Mouse (Mus musculus) limb, embryonic 11.5 days (tissue): ENCODE results near the gene Nup188. TPM values are rescaled to one million over a fixed set of nuclear protein-coding genes. Genes with fewer than 3 reads are reported as not detected.

Experiments
- ATAC-seq: fragments of 200-750 bp; cut with Nextera tagmentation; 2 replicates; pipeline ENCODE4 v1.8.0; 2017; ENCODE audit warnings: low read depth; ENCODE audit not compliant: insufficient number of reproducible peaks, low FRiP score, low TSS enrichment
- DNase-seq: peaks from one replicate; pipeline ENCODE4 v3.0.0-alpha.2; 2015; ENCODE audit warnings: low spot score
- H3K27ac ChIP-seq: fragments of 300-500 bp; sonication (generic); replicated peaks from 2 replicates; pipeline ENCODE4 v1.5.1; 2014; ENCODE audit warnings: low read depth, mild to moderate bottlenecking, low read length
- H3K27me3 ChIP-seq: fragments of 300-500 bp; sonication (generic); 2 replicates; pipeline ENCODE4 v1.6.1; 2014; ENCODE audit warnings: mild to moderate bottlenecking, low read length, mixed read lengths; ENCODE audit not compliant: control insufficient read depth, insufficient read depth
- H3K36me3 ChIP-seq: fragments of 300-500 bp; sonication (generic); 2 replicates; pipeline ENCODE4 v1.6.1; 2014; ENCODE audit warnings: mild to moderate bottlenecking, low read length, moderate library complexity, mixed read lengths; ENCODE audit not compliant: control insufficient read depth, insufficient read depth
- H3K4me1 ChIP-seq: fragments of 300-500 bp; sonication (generic); 2 replicates; pipeline ENCODE4 v1.6.1; 2014; ENCODE audit warnings: low read length, mixed read lengths; ENCODE audit not compliant: control insufficient read depth, insufficient read depth
- H3K4me2 ChIP-seq: fragments of 300-500 bp; sonication (generic); 2 replicates; pipeline ENCODE4 v1.6.1; 2014; ENCODE audit warnings: low read depth, mild to moderate bottlenecking, moderate library complexity; ENCODE audit not compliant: severe bottlenecking
- H3K4me3 ChIP-seq: fragments of 300-500 bp; sonication (generic); 2 replicates; pipeline ENCODE4 v1.5.1; 2014; ENCODE audit warnings: low read depth, low read length
- H3K9ac ChIP-seq: fragments of 300-500 bp; sonication (generic); 2 replicates; pipeline ENCODE4 v1.6.1; 2014; ENCODE audit warnings: mild to moderate bottlenecking, low read length
- H3K9me3 ChIP-seq: fragments of 300-500 bp; sonication (generic); 2 replicates; pipeline ENCODE4 v1.6.1; 2016; ENCODE audit warnings: low read length; ENCODE audit not compliant: control insufficient read depth
- WGBS: fragments of 180-500 bp; shearing (Covaris S2); extraction: QIAGEN DNeasy Blood & Tissue Kit; methylation state at CpG from one replicate; pipeline ENCODE4 v1.1.7; 2014; 5-methylcytosine and 5-hydroxymethylcytosine counted together
- polyA plus RNA-seq: library from polyadenylated mRNA; unstranded; fragments of >200 nt; fragmentation: Nextera tagmentation; extraction: Ambion mirVana; gene quantifications from 2 replicates; pipeline ENCODE4 v1.2.1, GENCODE M21; 2014

Gene Nup188
- polyA plus RNA-seq, 1 experiment from 2014 or later = 69.0 TPM

DNA sequence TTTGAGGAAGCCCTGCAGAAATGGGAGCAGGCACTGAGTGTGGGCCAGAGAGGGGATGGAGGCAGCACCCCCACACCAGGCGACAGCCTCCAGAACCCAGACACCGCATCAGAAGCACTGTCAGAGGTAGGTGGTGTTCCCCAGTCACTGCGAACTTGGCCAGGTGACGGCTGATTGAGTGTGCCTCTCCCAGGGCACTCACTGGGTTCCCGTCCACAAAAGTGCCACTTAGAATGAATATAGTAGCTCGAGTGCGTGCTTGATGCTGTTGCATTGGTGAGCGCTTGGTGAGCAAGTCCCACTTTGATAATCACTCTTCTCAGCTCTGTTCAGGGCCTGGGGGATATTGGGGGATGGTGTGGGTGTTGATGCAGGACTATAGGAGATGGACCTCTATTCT, 85.3 kb downstream of the Nup188 start:
- WGBS = 96% methylated on average over 8 of the region's 8 CpGs

DNA sequence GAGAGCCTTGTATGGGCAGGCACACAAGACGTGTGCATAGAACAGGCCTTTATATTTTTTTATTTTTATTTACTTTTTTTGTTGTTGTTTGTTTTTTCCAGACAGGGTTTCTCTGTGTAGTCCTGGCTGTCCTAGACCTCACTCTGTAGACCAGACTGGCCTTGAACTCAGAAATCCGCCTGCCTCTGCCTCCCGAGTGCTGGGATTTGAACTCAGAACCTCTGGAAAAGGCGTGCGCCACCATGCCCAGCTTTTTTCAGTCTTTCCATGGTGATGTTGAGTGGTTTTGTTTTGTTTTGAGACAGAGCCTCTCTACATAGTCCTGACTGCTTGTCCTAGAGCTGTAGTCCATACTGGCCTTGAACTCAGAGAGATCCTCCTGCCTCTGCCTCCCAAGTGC, 86.5 kb downstream of the Nup188 start:
- peaks cover 26% of the 10 kb centered on the region for H3K36me3 ChIP-seq
- H3K4me3 ChIP-seq = no peak overlapping the region
- H3K9ac ChIP-seq = no peak overlapping the region
- no peak for DNase-seq
- H3K27me3 ChIP-seq = no peaks in the 10 kb centered on the region
- no peak overlapping the region for H3K4me2 ChIP-seq
- no peak for ATAC-seq
- H3K27ac ChIP-seq = no peak overlapping the region
- no peaks in the 10 kb centered on the region for H3K9me3 ChIP-seq
- WGBS = 95% methylated on average over 5 of the region's 5 CpGs
- no peaks in the 10 kb centered on the region for H3K4me1 ChIP-seq

More for the DNA sequence above, 85.3 kb downstream of the Nup188 start:
- Histone ChIP-seq H3K4me3 (no peak overlapping the region), H3K4me2 (no peak overlapping the region), H3K4me1 (no peaks in the 10 kb centered on the region), H3K27me3 (no peaks in the 10 kb centered on the region), H3K9me3 (no peaks in the 10 kb centered on the region), H3K27ac (no peak overlapping the region), H3K36me3 (peaks cover 27% of the 10 kb centered on the region), H3K9ac (no peak overlapping the region)
- ATAC-seq = no peak
- no peak for DNase-seq

DNA sequence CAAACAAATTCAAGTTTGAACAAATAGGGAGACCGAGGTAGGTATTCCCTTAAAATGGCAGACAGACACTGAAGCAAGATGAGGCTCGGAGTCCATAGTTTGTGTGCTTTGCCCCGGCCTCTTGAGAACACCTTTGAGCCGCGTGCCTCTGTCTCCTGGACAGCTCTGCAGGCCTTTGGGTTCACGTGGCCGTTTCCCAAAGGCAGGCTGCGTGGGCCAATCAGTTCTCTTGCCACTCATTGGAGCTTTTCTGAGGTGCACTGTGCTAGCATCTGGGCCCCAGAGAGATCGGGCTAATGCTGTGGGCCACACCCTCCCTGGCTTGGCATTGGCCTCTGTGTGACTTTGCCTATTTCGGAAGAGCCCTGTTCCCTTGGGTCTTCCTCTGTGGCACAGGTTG, 89.7 kb downstream of the Nup188 start:
- DNase-seq (no peak), ATAC-seq (no peak)
- WGBS = 92% methylated on average over 10 of the region's 10 CpGs
- Histone ChIP-seq H3K27ac (no peak overlapping the region), H3K4me3 (no peak overlapping the region), H3K9ac (no peak overlapping the region), H3K4me1 (no peaks in the 10 kb centered on the region), H3K36me3 (peaks cover 21% of the 10 kb centered on the region), H3K9me3 (no peaks in the 10 kb centered on the region), H3K27me3 (no peaks in the 10 kb centered on the region), H3K4me2 (no peak overlapping the region)

DNA sequence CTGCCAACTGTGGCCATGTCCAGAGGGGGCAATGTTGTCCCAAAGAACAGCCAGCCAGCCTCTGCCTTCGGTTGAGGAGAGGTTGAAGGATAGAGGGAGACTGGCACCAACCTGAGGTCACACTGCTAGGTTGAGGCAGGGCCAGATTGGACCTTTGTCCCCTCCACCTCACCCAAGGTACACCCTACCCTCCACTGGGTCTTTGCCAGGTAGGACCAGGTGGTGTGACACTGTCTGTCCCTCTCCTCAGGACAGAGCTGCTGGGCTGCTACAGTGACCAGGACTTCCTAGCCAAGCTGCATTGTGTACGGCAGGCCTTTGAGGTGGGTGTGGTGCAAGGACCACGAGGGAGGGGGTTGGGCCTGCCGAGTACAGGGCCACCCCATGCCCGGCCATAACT, 91.5 kb downstream of the Nup188 start:
- no peak overlapping the region for H3K9ac ChIP-seq
- no peak for DNase-seq
- H3K27ac ChIP-seq = no peak overlapping the region
- no peaks in the 10 kb centered on the region for H3K4me1 ChIP-seq
- H3K4me2 ChIP-seq = no peak overlapping the region
- H3K4me3 ChIP-seq = no peak overlapping the region
- H3K9me3 ChIP-seq = no peaks in the 10 kb centered on the region
- no peaks in the 10 kb centered on the region for H3K27me3 ChIP-seq
- 87% methylated on average over 5 of the region's 5 CpGs for WGBS
- peaks cover 27% of the 10 kb centered on the region for H3K36me3 ChIP-seq
- no peak for ATAC-seq

DNA sequence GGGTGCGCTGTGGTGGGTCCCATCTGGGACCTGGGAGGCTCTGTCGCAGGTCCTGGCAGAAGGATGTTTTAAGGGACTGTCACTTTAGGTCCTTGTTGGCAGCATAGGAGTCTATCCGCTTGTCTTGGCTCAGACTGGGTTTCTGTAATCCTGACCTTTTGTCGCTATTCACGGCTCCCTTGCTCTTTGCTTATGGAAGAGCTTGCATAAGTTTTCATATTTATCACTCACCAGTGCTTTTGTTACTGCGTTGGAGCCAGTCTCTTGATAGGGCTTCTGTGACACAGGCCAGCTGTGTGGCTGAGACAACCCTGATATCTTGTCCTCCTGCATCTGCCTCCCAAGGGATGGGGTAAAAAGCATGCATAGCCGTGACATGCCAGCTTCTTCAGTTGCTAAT, 93.1 kb downstream of the Nup188 start:
- Histone ChIP-seq H3K9ac (no peak overlapping the region), H3K4me2 (no peak overlapping the region), H3K36me3 (peaks cover 30% of the 10 kb centered on the region), H3K27ac (no peak overlapping the region), H3K4me1 (no peaks in the 10 kb centered on the region), H3K27me3 (no peaks in the 10 kb centered on the region), H3K9me3 (no peaks in the 10 kb centered on the region), H3K4me3 (no peak overlapping the region)
- DNase-seq = no peak
- 89% methylated on average over 7 of the region's 7 CpGs for WGBS
- no peak for ATAC-seq

DNA sequence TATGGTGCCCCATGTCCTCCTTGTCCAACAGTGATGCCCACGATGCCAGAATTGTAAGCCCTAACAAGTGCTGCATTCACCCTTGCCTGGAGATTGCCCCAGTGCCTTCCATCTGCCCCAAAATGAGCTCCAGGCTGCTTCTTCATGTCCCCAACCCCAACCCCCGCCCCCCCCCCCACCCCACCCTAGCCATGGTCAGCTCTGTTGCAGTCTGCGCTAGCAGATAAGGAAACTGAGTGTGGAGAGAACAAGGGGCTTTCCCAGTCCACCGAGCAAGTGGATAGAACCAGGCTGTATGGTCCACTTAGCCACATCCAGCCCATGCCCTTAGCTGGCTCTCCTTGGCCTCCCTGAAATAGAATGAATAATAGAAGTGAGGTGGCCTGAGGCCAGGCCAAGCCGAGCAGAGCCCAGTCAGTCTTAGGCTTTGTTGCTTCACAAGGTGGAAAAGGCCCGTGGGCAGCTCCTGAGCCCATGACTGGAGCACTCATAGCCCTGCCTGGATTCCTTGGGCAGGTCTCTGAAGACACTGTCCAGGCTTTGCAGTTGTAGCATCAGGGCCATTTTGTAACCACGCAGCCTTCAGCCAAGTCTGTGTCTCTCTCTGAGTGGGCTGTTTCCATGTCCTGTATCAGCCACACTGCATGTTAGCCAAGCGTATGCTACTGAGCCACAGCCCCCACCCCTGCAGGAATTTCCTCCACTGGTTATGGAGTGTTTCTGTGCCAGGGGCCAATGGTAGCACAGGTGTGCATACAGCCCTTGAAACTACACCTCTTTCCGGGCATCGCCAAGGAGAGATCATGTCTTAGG, 94.6 kb downstream of the Nup188 start:
- Histone ChIP-seq H3K4me1 (no peaks in the 10 kb centered on the region), H3K9me3 (no peaks in the 10 kb centered on the region), H3K4me2 (no peak overlapping the region), H3K9ac (no peak overlapping the region), H3K27me3 (no peaks in the 10 kb centered on the region), H3K4me3 (no peak overlapping the region), H3K27ac (no peak overlapping the region), H3K36me3 (peaks cover 28% of the 10 kb centered on the region)
- WGBS = 91% methylated on average over 10 of the region's 10 CpGs
- DNase-seq = no peak
- ATAC-seq = no peak

DNA sequence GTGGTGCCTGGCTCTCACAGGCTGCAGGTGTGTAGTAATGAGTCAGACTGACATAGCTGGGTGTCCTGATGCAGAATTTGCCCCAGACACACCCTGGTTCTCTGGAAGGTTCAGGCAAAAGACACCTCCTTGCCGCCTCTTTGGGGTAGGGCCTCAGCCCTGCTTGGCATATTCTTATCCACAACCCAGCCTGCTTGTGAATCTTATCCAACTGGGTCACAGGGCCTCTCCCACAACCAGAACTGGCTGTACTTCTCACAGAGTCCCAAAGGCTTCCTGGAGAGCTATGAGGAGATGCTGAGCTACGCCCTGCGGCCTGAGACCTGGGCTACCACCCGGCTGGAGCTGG, 95.2 kb downstream of the Nup188 start:
- no peak overlapping the region for H3K4me3 ChIP-seq
- H3K9ac ChIP-seq = no peak overlapping the region
- 93% methylated on average over 4 of the region's 4 CpGs for WGBS
- H3K36me3 ChIP-seq = peaks cover 24% of the 10 kb centered on the region
- H3K4me2 ChIP-seq = no peak overlapping the region
- H3K4me1 ChIP-seq = no peaks in the 10 kb centered on the region
- ATAC-seq (no peak), DNase-seq (no peak)
- H3K27ac ChIP-seq = no peak overlapping the region
- H3K9me3 ChIP-seq = no peaks in the 10 kb centered on the region
- no peaks in the 10 kb centered on the region for H3K27me3 ChIP-seq

DNA sequence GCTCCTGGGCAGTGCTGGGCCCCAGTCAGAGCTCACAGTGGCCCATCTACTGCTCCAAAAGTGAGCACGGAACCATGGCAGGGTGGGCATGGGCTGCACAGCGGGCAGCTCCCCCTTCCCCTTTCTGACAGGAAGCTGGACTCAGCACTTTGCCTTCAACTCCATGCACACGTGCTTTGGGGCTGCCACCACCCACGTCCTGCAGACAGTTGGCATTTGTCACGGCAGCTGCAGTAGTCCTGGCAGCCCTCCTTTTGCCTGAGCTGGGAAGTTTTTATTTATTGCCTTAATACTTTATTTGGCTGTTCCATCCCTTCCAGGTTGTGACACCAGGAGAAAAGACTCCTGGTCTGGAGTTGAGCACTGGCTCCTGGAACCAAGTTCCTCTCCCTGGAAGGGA, 98.6 kb downstream of the Nup188 start:
- 85% methylated on average over 5 of the region's 5 CpGs for WGBS
- H3K36me3 ChIP-seq = peaks cover 15% of the 10 kb centered on the region
- no peak overlapping the region for H3K9ac ChIP-seq
- no peak overlapping the region for H3K4me2 ChIP-seq
- no peak overlapping the region for H3K27ac ChIP-seq
- no peaks in the 10 kb centered on the region for H3K27me3 ChIP-seq
- no peaks in the 10 kb centered on the region for H3K4me1 ChIP-seq
- ATAC-seq (no peak), DNase-seq (no peak)
- no peaks in the 10 kb centered on the region for H3K9me3 ChIP-seq
- H3K4me3 ChIP-seq = no peak overlapping the region

DNA sequence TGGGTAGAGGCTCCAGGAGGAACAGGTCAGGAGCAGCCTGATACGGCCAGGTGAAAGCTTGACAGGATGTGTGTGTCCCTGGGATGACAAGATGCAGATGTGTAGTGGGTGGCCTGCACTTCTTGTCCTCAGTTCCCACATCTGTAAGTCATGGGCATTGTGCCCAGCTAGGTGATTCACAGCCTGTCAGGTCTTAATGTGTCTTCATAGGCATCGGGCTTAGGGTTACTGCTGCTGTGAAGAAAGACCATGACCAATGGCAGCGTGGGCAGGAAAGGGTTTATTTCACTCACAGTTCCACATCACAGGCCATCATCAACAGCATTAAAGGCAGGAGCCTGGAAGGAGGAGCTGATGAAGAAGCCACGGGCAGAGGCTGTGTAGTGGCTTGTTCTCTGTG, 99.4 kb downstream of the Nup188 start:
- H3K27me3 ChIP-seq = no peaks in the 10 kb centered on the region
- no peak for ATAC-seq
- no peak for DNase-seq
- WGBS = 87% methylated on average over 4 of the region's 4 CpGs
- no peak overlapping the region for H3K27ac ChIP-seq
- H3K9ac ChIP-seq = no peak overlapping the region
- H3K4me3 ChIP-seq = no peak overlapping the region
- H3K4me1 ChIP-seq = no peaks in the 10 kb centered on the region
- no peaks in the 10 kb centered on the region for H3K9me3 ChIP-seq
- no peak overlapping the region for H3K4me2 ChIP-seq
- H3K36me3 ChIP-seq = peaks cover 15% of the 10 kb centered on the region
